Mouse (Mus musculus) cerebellum, postnatal 10 days (tissue): Measurements from ENCODE around the gene Tango2.

Source experiments
- DNase-seq, 2 experiments: peaks; one replicate each; pipeline ENCODE4 v3.0.0; 2021; ENCODE audit warnings: mixed read lengths in 2 of 2

Gene Tango2

GRCm38 (mm10) chr16:18252736-18253135, 95.2 kb downstream of the Tango2 start:
- no peak for DNase-seq

GRCm38 (mm10) chr16:18250828-18251790, 96.8 kb downstream of the Tango2 start:
- DNase-seq, result no peak
